Mouse (Mus musculus) kidney, embryonic 14.5 days (tissue): ENCODE data around the gene Hist2h2be. TPM values are rescaled to one million over a fixed set of nuclear protein-coding genes. Genes with fewer than 3 reads are reported as not detected.
A peak's percentile ranks its signal among the peaks of the same experiment; 100 is the strongest.
"Not testable (repeated sequence)": the region's sequence is repeated elsewhere in the genome, so short reads cannot be mapped to it uniquely, and the experiment has no call there.

ENCODE experiments used
- ATAC-seq: fragments of 200-750 bp; cut with Nextera tagmentation; 2 replicates; pipeline ENCODE4 v1.8.0; 2017; ENCODE audit warnings: moderate number of reproducible peaks, mild to moderate bottlenecking, moderate TSS enrichment, moderate library complexity; ENCODE audit not compliant: low FRiP score, low TSS enrichment
- H3K27ac ChIP-seq: fragments of 300-500 bp; sonication (generic); 2 replicates; pipeline ENCODE4 v1.5.1; 2014; ENCODE audit warnings: low read depth, mild to moderate bottlenecking, low read length, moderate library complexity, mixed read lengths
- H3K27me3 ChIP-seq: fragments of 300-500 bp; sonication (generic); 2 replicates; pipeline ENCODE4 v1.6.1; 2014; ENCODE audit warnings: mild to moderate bottlenecking, low read length; ENCODE audit not compliant: control insufficient read depth, insufficient read depth
- H3K36me3 ChIP-seq: fragments of 300-500 bp; sonication (generic); 2 replicates; pipeline ENCODE4 v1.6.1; 2014; ENCODE audit warnings: low read length, mixed read lengths; ENCODE audit not compliant: control insufficient read depth, insufficient read depth
- H3K4me1 ChIP-seq: fragments of 300-500 bp; sonication (generic); 2 replicates; pipeline ENCODE4 v1.6.1; 2014; ENCODE audit warnings: low read length, mixed read lengths; ENCODE audit not compliant: control insufficient read depth, insufficient read depth
- H3K4me2 ChIP-seq: fragments of 300-500 bp; sonication (generic); replicated peaks from 2 replicates; pipeline ENCODE4 v1.6.1; 2014; ENCODE audit warnings: low read depth, mild to moderate bottlenecking, low read length
- H3K4me3 ChIP-seq: fragments of 300-500 bp; sonication (generic); 2 replicates; pipeline ENCODE4 v1.5.1; 2014; ENCODE audit warnings: mild to moderate bottlenecking, low read length
- H3K9ac ChIP-seq: fragments of 300-500 bp; sonication (generic); 2 replicates; pipeline ENCODE4 v1.6.1; 2014; ENCODE audit warnings: low read depth, mild to moderate bottlenecking, low read length, moderate library complexity
- H3K9me3 ChIP-seq: fragments of 300-500 bp; sonication (generic); 2 replicates; pipeline ENCODE4 v1.6.1; 2016; ENCODE audit warnings: low read length; ENCODE audit not compliant: control insufficient read depth
- WGBS: fragments of 180-500 bp; shearing (Covaris S2); extraction: QIAGEN DNeasy Blood & Tissue Kit; methylation state at CpG from one replicate; pipeline ENCODE4 v1.1.7; 2014; 5-methylcytosine and 5-hydroxymethylcytosine counted together
- polyA plus RNA-seq: library from polyadenylated mRNA; unstranded; fragments of >200 nt; fragmentation: Nextera tagmentation; extraction: Ambion mirVana; gene quantifications from 2 replicates; pipeline ENCODE4 v1.2.1, GENCODE M21; 2014

The Hist2h2be gene
- polyA plus RNA-seq, 1 experiment from 2014 or later, result 13.1 TPM

- peak within 1 kb of the TSS; percentile 60 for H3K4me3 ChIP-seq
- H3K4me2 ChIP-seq, result peak within 1 kb of the TSS; percentile 81
- peak within 1 kb of the TSS; percentile 86 for H3K9ac ChIP-seq
- no peaks in the 10 kb centered on the region for H3K27me3 ChIP-seq
- WGBS, result 1% methylated on average over 40 of the region's 40 CpGs
- peaks cover 26% of the 10 kb centered on the region; the same call in 1 of the 2 replicates for H3K4me1 ChIP-seq
- peak within 1 kb of the TSS; percentile 99 for H3K27ac ChIP-seq
- ATAC-seq, result peak; percentile 92
- no peaks in the 10 kb centered on the region for H3K9me3 ChIP-seq
- no peaks in the 10 kb centered on the region for H3K36me3 ChIP-seq
These were observed 42.1 kb downstream of the Hist2h2be start, which contains the start of gene Hist2h4 for GRCm38 (mm10) chr3:96262979-96263550. Gene Hist2h4, minus strand, starts transcription at chr3:96263311.

- 5% methylated on average over 27 of the region's 27 CpGs for WGBS
- H3K9ac ChIP-seq, result peak overlapping the region; percentile 62
- H3K4me3 ChIP-seq, result peak overlapping the region; percentile 60
- peaks cover 28% of the 10 kb centered on the region; the same call in 1 of the 2 replicates for H3K4me1 ChIP-seq
- no peaks in the 10 kb centered on the region for H3K36me3 ChIP-seq
- ATAC-seq, result no peak
- H3K27ac ChIP-seq, result peak overlapping the region; percentile 99
- peak overlapping the region; percentile 45 for H3K4me2 ChIP-seq
- no peaks in the 10 kb centered on the region for H3K27me3 ChIP-seq
- no peaks in the 10 kb centered on the region for H3K9me3 ChIP-seq
These were observed 42.9 kb downstream of the Hist2h2be start for GRCm38 (mm10) chr3:96263558-96264403.

GRCm38 (mm10) chr3:96264404-96264949, 43.6 kb downstream of the Hist2h2be start:
- Histone ChIP-seq H3K4me3 (no peak overlapping the region; the same call in 1 of the 2 replicates), H3K9ac (peak overlapping the region; percentile 62; the same call in 1 of the 2 replicates), H3K4me1 (peaks cover 28% of the 10 kb centered on the region; the same call in 1 of the 2 replicates), H3K27me3 (no peaks in the 10 kb centered on the region), H3K9me3 (no peaks in the 10 kb centered on the region), H3K27ac (peak overlapping the region; percentile 99), H3K36me3 (no peaks in the 10 kb centered on the region), H3K4me2 (peak overlapping the region; percentile 45)
- 75% methylated on average over 7 of the region's 7 CpGs for WGBS
- no peak for ATAC-seq

GRCm38 (mm10) chr3:96266132-96266710, 45.3 kb downstream of the Hist2h2be start:
- ATAC-seq, result no peak
- no peak overlapping the region for H3K4me2 ChIP-seq
- H3K4me1 ChIP-seq, result peaks cover 26% of the 10 kb centered on the region; the same call in 1 of the 2 replicates
- H3K36me3 ChIP-seq, result no peaks in the 10 kb centered on the region
- 84% methylated on average over 8 of the region's 8 CpGs for WGBS
- H3K9me3 ChIP-seq, result no peaks in the 10 kb centered on the region
- H3K9ac ChIP-seq, result no peak overlapping the region
- H3K27ac ChIP-seq, result 0 out of 2 replicates have a peak overlapping the region, but pooled peaks have one; percentile 8
- H3K27me3 ChIP-seq, result no peaks in the 10 kb centered on the region
- H3K4me3 ChIP-seq, result no peak overlapping the region

GRCm38 (mm10) chr3:96267541-96267940, 46.6 kb downstream of the Hist2h2be start:
- peak overlapping the region; percentile 90 for H3K27ac ChIP-seq
- peaks cover 21% of the 10 kb centered on the region; the same call in 1 of the 2 replicates for H3K4me1 ChIP-seq
- WGBS, result 85% methylated on average over 4 of the region's 4 CpGs
- H3K4me2 ChIP-seq, result 0 out of 2 replicates have a peak overlapping the region, but pooled peaks have one; percentile 28
- H3K9me3 ChIP-seq, result no peaks in the 10 kb centered on the region
- H3K27me3 ChIP-seq, result no peaks in the 10 kb centered on the region
- H3K9ac ChIP-seq, result peak overlapping the region; percentile 52; the same call in 1 of the 2 replicates
- no peak for ATAC-seq
- no peaks in the 10 kb centered on the region for H3K36me3 ChIP-seq
- no peak overlapping the region for H3K4me3 ChIP-seq

GRCm38 (mm10) chr3:96268051-96268775, 47.3 kb downstream of the Hist2h2be start, which contains the start of gene Hist2h3b:
Gene Hist2h3b, plus strand, starts transcription at chr3:96268654.
- H3K4me2 ChIP-seq, result peak within 1 kb of the TSS; percentile 82
- ATAC-seq, result peak; percentile 71; the same call in 1 of the 2 replicates
- H3K9me3 ChIP-seq, result no peaks in the 10 kb centered on the region
- H3K9ac ChIP-seq, result peak within 1 kb of the TSS; percentile 80
- H3K27me3 ChIP-seq, result no peaks in the 10 kb centered on the region
- peak within 1 kb of the TSS; percentile 99 for H3K27ac ChIP-seq
- peak within 1 kb of the TSS; percentile 61 for H3K4me3 ChIP-seq
- 20% methylated on average over 30 of the region's 30 CpGs for WGBS
- peaks cover 21% of the 10 kb centered on the region; the same call in 1 of the 2 replicates for H3K4me1 ChIP-seq
- no peaks in the 10 kb centered on the region for H3K36me3 ChIP-seq

- not testable (repeated sequence) for H3K36me3 ChIP-seq, H3K27me3 ChIP-seq, H3K9me3 ChIP-seq
- Histone ChIP-seq H3K27ac (peak overlapping the region; percentile 99), H3K4me1 (peaks cover 21% of the 10 kb centered on the region; the same call in 1 of the 2 replicates), H3K4me2 (peak overlapping the region; percentile 61), H3K4me3 (peak overlapping the region; percentile 61), H3K9ac (peak overlapping the region; percentile 80)
- WGBS, result 0% methylated on average over 11 of the region's 44 CpGs
- ATAC-seq, result peak; percentile 46
These were observed 48.0 kb downstream of the Hist2h2be start for GRCm38 (mm10) chr3:96268776-96269378.
